Mouse (Mus musculus) megakaryocyte, embryonic 14.5 days (primary cell): Measurements from ENCODE around the gene Spsb2.

Experiments
- FLI1 ChIP-seq: IDR thresholded peaks from 2 replicates; pipeline ENCODE4 v1.6.1; 2012; ENCODE audit warnings: low read length, inconsistent platforms, mixed read lengths
- GATA1 ChIP-seq: IDR thresholded peaks from 3 replicates; pipeline ENCODE4 v1.6.1; 2012; ENCODE audit warnings: mixed read lengths, low read length, inconsistent platforms, borderline replicate concordance

- no peak for TF ChIP-seq GATA1
- no peak for TF ChIP-seq FLI1
These were observed 42.5 kb upstream of the Spsb2 start for GRCm38 (mm10) chr6:124765951-124766350.
